Mouse (Mus musculus): Measurements from ENCODE around the gene Klhdc8a. TPM values are rescaled to one million over a fixed set of nuclear protein-coding genes. Genes with fewer than 3 reads are reported as not detected.

Gene Klhdc8a
- total RNA-seq, 2 experiments from 2014 or later, result 9.1 to 10.7 TPM

GRCm38 (mm10) chr1:132315889-132316624, 17.6 kb downstream of the Klhdc8a start, which contains the start of gene Nuak2:
TSS of gene Nuak2 (plus strand) at chr1:132316126.
- peak; percentile 85 for DNase-seq
- intact Hi-C loops (cut with DNase I), result no loop called here

- intact Hi-C loops (cut with DNase I), result no loop called here
- no peak for DNase-seq
Observed at GRCm38 (mm10) chr1:132316625-132316994, 18.2 kb downstream of the Klhdc8a start.

DNA sequence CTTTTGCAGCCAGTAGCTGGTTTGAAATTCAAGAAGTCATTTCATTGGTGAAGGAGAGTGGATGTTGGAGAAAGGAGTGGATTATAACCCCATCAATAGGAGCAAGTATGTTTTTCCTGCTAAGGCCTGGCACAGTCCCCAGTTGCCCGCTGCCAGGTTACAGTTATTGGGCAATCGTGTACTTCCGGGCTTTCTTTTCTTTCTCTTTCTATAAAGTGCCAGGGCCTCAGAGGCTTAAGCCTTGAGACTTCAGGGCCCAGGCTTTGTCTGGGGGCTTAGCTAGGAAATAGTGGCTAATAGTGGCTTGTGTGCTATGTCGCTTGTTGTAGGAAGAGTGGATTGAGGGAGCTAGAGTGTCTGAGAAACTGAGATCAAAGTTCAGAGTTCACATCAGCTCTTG, 19.0 kb downstream of the Klhdc8a start:
- no peak for DNase-seq
- intact Hi-C loops (cut with DNase I), result no loop called here

- no peak for DNase-seq
- intact Hi-C loops (cut with DNase I), result no loop called here
Observed at GRCm38 (mm10) chr1:132317894-132318863, 19.8 kb downstream of the Klhdc8a start.

- peak; percentile 93 for DNase-seq
- intact Hi-C loops (cut with DNase I), result no loop called here
Observed at GRCm38 (mm10) chr1:132319242-132319641, 20.8 kb downstream of the Klhdc8a start.

DNA sequence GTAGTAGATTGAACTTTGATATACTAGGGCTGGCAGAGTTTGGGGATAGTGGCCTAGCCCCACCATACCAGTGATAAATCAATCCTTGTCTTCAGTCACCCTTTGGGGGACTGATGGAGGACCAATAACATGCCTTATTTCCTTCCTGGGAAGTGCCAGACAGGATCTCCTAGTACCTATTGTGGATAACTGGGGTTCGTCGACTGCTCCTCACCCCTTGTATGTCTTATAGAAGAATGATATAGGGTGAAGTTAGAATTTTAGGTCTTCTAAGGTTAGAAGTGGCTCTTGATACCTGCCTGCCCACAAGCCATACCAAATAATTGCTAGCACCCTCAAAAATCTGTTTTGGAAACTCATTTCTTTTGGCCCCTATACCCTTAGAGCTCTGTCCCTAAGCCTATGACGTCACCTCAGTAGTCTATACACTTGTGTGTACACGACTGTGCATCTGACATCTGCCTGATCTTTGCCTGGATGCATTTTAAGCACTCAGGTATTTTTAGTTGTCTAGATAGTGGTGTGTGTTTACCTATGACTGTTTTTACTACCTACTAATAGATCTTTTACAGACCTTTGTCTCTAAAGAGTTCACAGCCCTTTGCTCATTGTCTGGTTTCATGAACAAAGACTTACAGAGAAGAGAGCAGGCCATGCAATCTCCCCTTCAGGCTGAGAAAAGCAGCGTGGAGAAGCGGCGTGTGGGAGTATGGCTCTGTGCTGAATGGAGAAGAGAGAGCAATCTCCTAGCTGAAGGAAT, 23.6 kb downstream of the Klhdc8a start:
- DNase-seq, result no peak
- intact Hi-C loops (cut with DNase I), result no loop called here

- DNase-seq, result peak; percentile 90
Observed at GRCm38 (mm10) chr1:132322711-132323542, 24.5 kb downstream of the Klhdc8a start.

GRCm38 (mm10) chr1:132326777-132327176, 28.4 kb downstream of the Klhdc8a start:
- DNase-seq, result peak; percentile 90
- intact Hi-C loops (cut with DNase I), result no loop called here

More at GRCm38 (mm10) chr1:132322711-132323542, 24.5 kb downstream of the Klhdc8a start:
- intact Hi-C loops (cut with DNase I), result no loop called here

GRCm38 (mm10) chr1:132327477-132327876, 29.1 kb downstream of the Klhdc8a start:
- no peak for DNase-seq
- intact Hi-C loops (cut with DNase I), result no loop called here

GRCm38 (mm10) chr1:132328565-132328964, 30.1 kb downstream of the Klhdc8a start:
- intact Hi-C loops (cut with DNase I), result no loop called here
- DNase-seq, result no peak

GRCm38 (mm10) chr1:132329656-132330055, 31.2 kb downstream of the Klhdc8a start:
- DNase-seq, result no peak
- intact Hi-C loops (cut with DNase I), result no loop called here

GRCm38 (mm10) chr1:132330397-132330796, 32.0 kb downstream of the Klhdc8a start:
- peak; percentile 50 for DNase-seq
- intact Hi-C loops (cut with DNase I), result no loop called here

DNA sequence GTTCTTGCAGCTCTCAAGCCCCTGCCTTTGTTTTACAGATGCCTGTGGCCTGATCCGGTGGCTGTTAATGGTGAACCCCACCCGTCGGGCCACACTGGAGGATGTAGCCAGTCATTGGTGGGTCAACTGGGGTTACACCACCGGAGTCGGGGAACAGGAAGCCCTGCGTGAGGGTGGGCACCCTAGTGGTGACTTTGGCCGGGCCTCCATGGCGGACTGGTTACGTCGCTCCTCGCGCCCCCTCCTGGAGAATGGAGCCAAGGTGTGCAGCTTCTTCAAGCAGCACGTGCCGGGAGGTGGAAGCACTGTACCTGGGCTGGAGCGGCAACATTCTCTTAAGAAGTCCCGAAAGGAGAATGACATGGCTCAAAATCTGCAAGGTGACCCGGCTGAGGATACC, 32.9 kb downstream of the Klhdc8a start:
- DNase-seq, result no peak
- intact Hi-C loops (cut with DNase I), result no loop called here

- intact Hi-C loops (cut with DNase I), result no loop called here
- no peak for DNase-seq
Observed at GRCm38 (mm10) chr1:132333201-132333600, 34.8 kb downstream of the Klhdc8a start.

DNA sequence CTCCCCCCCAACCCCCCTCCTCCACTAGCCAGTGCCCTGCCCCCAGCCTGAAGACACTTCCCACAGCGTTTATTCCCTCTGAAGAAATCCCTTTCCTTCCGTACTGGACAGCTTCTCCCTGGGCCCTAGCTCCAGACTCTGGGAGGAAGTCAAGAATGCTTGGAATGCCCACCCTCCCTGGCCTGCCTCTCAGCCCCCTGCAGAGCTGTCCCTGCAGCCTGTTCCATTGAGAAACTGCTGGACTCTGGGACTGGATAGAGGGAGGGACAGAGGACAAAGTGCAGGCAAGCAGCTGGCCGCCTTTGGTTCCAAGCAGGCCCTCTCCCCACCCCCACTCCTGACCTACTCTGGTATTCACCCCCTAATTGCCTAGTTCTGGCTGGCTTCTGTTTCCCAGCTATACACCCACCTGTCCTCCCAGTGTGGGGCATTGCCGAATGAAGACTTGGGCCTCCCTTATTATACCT, 35.3 kb downstream of the Klhdc8a start:
- intact Hi-C loops (cut with DNase I), result no loop called here
- DNase-seq, result peak; percentile 42

DNA sequence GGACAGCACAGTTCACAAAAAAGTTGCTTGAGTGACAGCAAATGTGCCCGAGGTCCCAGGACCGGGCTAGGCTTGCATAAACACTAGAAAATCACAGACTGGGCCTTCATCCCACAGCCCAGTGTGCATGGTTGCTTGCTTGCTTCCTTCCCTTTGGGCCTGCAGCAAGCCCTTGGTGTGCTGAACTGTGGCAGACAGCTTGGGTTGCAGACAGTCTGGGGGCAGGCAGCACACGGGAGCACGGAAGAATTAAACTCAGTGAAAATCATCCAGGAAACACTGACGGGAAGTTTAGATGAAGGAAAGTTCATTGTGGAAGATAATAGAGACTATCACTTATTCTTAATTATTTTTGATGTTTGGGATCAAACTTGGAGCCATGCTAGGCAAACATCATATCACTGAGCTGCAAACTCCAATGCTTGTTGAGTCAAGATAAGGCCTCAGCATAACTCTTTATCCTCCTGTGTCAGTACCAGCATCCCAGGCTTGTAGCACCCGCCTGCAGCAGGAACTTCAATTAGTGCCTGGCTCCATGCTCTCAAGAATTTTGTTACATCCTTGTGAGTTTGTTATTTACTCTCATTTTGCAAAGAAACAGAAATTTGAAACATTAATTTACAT, 35.9 kb downstream of the Klhdc8a start:
- intact Hi-C loops (cut with DNase I), result no loop called here

GRCm38 (mm10) chr1:132335378-132335965, 37.0 kb downstream of the Klhdc8a start:
- intact Hi-C loops (cut with DNase I), result no loop called here
- DNase-seq, result no peak

More for the DNA sequence above, 35.9 kb downstream of the Klhdc8a start:
- DNase-seq, result no peak

DNA sequence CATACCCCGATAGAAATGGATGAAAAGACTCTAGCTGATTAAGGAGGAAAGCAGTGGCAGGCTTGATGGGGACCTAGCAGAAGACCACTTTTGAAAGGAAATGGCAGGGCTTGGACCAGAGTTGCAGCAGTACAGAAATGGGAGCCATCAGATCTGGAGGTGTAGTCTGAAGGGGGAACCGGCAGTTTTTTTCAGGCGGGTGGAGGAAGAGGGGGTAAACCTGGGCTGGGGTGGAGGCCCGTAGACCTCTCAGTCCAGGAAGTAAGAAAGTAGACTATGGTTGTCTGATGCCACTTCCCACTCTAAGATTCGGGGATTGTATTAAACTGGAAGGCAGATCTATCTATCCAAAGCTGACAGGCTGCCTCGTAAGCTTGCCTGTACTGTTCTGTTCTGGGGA, 38.5 kb downstream of the Klhdc8a start:
- intact Hi-C loops (cut with DNase I), result no loop called here
- no peak for DNase-seq

Data from left cerebral cortex, postnatal 4 days (tissue).